Mouse (Mus musculus) retina, postnatal 7 days (tissue): ENCODE results near the gene Fam13c.

Source experiments
- DNase-seq: peaks from one replicate; pipeline ENCODE4 v3.0.0-alpha.2; 2012; ENCODE audit warnings: low read depth, low spot score

Gene Fam13c

DNA sequence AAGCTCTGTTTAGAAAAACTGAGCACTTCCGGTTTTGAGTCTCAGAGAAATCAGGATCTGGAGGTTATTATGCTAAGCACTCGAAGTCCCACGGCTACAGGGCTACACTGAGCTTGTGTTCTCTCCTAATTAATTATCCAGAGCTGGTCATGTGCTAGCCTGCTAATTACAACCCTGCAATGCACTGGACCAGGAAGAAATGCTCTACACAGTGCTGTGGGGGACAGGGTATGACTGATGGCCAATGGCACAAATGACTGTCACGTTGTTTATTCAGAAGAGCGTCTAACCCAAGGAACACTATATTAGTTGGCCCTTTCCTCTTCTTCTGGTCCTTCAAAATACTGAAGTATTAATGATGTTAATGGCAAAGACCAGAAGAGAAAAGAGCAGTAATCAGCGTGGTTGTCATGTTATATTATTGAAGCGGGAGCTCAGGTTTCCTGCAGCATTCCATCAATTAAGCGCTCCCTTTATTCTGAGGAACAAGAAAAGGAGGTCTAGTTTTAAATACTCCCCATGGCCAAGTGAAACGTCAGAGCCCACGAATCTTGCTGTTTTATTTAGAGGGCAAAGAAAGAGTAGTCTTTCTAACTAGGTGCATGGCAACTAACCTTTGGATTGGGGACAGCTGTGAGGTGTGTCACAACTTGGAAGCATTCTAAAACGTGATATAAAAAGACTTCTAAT lies 18.4 kb downstream of the Fam13c start:
- no peak for DNase-seq

DNA sequence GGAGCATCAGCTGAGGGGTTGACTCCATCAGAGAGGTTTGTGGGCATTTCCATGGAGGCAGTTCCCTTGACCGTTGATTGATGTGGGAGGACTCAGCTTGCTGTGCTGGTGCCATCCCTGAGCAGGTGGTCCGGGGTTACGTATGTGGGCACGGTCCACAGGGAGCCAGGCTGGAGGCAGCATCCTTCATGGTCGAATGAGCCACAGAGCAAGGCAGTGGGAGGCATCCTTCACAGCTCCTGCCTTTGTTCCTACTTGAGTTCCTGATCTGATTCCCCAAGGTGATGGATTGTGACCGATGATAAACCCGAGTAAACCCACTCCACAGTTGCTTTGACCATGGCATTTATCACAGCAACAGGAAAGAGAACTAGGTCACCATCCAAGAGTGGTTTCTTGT lies 25.4 kb downstream of the Fam13c start:
- DNase-seq: no peak

DNA sequence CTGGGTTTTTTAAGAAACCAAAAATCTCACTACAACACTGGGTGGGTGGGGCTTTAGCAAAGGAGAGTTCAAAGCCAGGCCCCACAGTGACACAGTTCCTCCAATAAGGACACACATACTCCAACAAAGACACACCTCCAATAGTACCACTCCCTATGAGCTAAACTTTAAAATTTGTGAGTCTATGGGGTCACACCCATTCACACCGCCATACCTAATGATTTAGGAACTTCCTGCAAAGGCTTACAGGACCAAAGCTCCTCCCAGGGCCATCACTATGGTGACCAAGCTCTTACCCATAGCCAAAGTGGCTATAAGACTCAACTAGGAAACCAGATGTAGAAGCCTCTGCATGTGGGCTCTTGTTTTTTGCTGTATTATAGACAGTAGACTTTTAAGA lies 30.6 kb downstream of the Fam13c start:
- no peak for DNase-seq

DNA sequence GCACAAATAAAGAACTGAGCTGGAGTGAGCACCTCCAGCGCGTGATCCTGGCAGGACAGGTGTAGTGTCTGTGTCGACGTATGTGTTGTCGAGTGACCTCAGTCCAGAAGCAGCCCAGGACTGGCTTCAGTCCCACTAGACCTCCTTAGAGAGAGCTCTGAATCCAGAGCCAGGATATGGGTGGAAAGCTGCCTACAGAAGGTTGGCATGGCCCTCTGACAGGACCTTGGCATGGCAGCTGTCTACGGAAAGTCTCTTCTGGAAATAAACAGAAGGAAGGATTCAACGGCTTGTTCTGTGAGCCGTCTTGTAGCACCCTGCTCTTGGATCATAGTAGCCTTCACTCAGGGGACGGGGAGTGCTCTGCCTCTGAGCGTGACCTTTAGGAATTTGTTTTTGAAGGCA lies 37.5 kb downstream of the Fam13c start:
- DNase-seq: no peak

DNA sequence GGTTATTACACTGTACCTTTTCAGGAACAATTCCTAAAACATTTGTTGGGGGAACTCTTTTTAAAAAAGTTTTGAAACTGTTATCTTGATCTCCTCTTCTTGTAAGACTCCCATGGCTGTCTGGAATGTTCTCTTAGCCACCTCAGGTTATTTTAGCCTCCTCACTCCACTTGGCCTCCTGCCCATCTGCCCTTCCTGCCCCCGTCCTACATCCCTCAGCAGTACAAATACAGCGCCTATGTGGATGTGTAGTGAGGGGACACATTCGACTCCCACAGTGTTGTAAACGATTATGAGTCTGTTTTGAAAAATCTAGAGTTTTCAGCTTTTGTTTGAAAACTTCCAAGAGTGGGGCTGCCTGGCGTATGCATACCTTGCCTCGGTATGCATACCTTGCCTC lies 43.5 kb downstream of the Fam13c start:
- no peak for DNase-seq

DNA sequence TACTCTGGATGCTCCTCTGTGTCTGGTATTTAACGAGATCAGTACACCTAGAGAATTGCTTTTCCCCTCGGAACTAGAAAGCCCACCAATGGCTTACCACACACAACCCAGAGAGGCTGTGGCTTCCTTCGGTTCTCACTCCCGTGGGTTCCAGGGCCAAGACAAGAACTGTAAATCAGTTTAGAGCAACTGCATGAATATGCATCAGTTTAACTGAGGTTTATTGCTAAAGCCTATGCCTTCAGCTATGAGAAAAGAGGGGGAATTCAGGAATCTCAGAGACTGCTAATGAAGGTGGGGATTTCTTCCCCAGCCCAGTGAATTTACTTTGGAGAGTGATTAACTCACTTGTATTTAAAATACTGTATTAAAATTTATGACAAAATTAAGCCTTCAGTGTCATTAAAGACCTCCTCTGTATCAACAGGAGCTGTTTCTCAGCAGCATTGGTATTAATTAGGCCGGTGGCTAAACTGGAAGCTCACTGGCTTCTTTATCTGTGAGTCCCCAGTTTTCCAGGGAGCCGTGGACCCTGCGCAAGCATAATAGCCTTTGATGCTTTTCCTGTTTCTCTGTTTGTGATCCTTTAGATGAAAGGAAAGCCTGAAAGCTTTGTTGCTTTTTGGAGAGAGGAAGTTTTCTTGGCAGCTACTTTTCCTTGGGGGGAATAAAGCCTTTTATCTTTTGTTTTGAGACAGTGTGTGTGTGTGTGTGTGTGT lies 44.4 kb downstream of the Fam13c start:
- DNase-seq: no peak

DNA sequence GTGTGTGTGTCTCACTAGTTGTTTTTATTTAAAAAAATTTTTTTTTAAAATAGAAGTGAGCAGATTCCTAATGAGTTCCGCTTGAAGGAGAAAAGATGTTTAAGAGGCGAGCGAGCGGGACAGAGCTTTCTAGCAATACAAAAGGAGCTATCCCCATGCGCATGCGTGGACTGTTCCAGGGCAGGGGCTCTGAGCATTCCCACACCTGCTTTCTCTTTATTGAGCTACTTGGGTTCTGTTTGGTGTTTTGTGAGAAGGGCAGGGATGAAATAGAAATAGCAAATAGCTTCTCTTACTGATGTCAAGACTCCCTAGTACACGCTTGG lies 45.0 kb downstream of the Fam13c start:
- DNase-seq: no peak

DNA sequence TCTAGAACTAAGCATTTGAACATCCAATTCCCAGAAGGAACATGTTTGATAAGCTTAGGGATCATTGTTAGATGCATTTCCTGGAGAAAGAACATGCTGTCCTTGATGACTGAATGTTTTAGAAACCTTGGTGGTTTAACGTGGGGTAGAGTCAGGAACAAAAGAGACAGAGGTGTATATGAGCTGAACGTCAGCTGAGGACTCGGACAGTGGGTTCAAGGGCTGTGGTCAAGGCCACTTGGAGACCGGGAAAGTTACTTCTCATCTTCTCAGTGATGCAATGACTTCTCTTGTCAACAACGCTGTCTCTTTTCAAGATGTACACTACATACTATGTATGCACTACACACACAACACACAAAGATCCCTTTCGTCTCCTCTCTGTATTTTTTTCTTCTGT lies 46.4 kb downstream of the Fam13c start:
- DNase-seq: no peak

DNA sequence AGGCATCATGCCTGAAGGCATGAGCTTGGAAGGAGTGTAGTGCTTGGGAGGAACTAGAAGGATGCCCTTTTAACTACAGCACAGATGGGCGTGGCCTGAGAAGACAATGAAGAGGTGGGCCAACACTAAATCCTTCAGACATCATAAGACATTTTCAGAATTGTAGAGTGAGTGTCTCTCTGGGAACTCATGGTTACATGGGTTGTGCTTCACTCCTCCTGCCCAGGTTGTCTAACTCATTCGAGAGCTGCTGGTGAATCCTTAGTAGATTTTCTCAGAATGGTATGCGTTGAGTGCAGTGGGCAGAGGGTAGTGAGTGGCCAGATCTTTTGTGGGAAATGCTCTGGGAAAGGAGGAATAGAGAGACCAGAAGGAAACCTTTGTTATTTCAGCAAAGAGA lies 53.6 kb downstream of the Fam13c start:
- DNase-seq: no peak

DNA sequence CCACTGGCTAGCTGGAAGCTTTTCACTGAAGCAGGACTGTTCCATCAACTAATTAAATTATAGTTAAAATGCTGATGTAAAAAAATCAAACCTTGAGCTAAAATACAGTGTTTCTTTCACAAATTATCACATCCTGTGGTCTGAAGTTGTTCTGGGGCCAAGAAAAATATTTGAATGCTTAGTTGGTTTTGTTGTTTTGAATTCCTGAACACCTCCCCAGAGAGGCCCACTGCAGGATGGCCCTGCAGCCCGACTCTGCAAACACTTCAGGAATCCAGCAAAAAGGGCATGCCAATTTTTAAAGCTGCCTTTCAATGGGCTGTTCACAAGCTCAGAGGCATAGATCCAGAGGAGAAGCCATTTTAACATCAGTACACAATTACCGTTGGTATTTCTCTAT lies 54.2 kb downstream of the Fam13c start:
- no peak for DNase-seq

DNA sequence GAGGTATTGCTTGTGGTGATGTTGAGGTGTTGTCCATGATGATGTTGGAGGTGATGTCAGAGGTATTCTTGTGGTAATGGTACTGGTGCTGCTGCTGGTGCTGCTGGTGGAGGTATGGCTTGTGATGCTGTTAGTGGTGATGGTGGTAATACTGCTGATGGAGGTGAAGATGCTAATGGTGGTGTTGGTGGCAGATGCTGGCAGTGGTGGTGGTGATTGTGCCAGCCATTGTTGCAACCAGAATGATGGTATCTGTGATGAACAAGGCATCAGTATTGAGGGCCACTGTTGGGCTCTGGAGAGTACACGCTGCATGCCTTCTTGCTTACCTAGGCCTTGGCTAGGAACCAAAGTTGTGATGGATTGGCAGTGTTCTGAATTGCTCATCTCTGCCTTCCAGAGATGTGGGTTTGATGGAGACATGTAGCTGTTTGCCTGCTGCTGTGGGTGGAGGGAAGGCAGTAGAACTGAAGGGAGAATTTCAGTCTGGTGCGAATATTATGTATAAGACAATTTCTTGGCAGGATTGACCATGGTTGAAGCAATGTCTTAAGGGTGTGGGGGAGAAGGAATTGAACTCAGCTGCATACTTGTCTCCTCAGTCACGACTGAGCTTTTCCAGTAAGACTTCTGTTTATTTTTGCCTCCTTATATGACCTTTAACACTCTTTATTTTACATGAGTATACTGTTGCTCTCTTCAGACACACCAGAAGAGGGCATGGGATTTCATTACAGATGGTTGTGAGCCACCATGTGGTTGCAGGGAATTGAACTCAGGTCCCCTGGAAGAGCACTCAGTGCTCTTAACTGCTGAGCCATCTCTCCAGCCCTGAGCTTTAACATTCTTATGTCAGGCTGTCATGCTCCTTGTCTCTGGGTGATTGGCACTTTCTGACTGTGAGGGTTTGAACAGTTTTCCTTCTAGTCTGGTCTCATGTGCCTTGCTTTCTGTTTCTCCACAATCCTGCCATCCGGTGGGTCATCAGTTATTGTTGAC lies 55.1 kb downstream of the Fam13c start:
- no peak for DNase-seq

DNA sequence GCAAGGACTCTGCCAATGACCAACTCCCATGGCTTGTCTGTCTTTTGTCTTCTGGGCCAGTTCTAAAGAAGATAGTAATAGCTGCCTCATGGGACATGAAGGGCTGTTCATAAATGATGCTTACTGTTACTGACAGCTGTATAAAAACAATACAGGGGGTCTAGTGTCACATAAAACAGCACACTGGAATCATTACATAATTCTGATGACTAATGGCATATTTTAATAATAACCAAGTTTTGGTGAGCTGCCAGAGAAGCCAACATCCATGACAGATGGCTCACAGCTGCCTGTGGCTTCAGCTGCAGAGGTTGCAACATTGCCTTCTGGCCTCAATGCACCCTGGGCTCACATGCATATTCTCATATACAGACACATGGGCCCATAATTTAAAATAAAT lies 56.7 kb downstream of the Fam13c start:
- DNase-seq: no peak

DNA sequence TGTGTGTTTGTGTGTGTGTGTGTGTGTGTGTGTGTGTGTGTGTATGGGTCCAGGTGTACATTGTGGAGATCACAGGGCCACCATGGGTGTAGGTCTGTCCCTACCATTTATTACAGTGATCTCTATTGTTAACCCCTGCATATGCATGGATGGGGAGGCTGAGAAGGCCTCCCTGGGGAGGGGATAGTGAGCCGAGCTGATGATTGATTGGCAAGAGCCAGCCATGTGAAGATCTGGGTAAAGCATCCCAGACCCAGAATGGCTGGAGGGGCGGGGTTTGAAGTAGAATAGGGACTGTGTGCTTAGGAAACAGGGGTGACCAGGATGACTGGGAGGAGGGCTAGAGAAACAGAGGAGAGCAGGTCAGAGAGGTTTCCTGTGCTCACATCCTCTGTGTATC lies 58.0 kb downstream of the Fam13c start:
- no peak for DNase-seq

DNA sequence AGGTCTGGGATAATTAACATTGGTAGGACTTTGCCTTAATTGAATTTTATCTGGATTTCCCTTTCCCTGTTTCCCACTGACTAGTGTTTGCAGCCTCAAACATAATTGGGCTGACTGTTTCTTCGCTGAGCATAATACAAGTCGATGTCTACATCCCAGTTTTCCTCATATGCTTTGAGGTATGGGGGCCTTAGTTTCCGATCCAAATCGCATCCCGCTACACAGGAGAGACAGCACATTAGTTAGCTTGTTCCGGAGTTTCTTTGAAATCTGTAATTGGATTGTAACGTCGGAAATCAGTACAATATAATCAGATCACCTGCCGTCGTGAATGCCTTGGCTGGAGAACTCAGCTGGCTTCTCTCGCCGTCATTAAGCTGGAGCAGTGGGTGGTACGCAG lies 59.0 kb downstream of the Fam13c start:
- DNase-seq: no peak

DNA sequence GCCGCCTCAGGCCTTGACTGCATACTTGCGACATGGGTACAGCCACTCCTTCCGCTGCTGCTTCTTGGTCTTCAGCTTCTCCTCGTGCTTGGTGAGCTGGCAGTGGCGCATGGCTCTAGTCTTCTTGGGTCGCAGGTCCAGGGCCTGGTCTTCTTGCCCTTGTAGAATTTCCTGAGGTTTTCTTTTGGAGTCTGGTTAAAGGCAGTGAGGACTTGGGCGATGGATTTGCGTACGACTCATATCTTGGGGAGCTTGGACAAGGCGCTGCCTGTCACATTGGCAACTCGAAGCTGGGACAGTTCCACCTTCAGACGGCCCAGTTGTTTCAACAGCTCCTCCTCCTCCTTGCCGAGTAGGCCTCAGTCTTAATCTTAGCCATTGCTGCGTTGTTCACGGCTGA lies 64.6 kb downstream of the Fam13c start:
- DNase-seq: no peak

DNA sequence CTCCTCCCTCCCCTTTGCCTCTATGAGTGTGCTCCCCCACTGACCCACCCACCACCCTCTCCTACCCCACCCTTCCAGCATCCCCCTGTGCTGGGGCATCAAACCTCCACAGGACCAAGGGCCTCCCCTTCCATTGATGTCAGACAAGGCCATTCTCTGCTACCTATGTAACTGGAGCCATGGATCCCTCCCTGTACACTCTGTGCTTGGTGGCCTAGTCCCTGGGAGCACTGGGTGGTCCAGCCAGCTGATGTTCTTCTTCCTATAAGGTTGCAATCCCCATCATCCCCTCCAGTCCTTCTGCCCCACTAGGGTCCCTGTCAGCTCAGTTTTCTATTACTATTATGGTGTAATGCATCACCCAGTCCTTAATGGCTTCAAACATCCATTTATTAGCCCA lies 65.1 kb downstream of the Fam13c start:
- DNase-seq: no peak

DNA sequence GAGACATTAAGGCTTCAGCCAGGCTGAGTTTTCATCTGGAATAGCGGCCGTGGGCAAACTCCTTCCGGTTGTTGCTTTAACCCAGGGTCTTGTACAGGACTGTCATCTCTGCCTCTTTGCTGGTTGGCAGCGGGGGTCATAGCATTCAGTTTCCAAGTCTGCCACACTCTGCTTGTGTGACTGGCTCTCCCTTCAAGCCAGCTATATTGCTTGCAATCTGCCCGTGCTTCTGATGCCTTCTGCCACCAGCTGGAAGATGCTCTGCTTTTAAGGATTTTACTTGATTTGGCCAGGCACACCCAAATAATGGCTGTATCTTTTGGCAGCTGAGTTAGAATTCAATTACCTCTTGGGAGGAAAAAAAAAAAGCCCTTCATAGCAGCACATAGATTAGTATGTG lies 65.6 kb downstream of the Fam13c start:
- DNase-seq: no peak

DNA sequence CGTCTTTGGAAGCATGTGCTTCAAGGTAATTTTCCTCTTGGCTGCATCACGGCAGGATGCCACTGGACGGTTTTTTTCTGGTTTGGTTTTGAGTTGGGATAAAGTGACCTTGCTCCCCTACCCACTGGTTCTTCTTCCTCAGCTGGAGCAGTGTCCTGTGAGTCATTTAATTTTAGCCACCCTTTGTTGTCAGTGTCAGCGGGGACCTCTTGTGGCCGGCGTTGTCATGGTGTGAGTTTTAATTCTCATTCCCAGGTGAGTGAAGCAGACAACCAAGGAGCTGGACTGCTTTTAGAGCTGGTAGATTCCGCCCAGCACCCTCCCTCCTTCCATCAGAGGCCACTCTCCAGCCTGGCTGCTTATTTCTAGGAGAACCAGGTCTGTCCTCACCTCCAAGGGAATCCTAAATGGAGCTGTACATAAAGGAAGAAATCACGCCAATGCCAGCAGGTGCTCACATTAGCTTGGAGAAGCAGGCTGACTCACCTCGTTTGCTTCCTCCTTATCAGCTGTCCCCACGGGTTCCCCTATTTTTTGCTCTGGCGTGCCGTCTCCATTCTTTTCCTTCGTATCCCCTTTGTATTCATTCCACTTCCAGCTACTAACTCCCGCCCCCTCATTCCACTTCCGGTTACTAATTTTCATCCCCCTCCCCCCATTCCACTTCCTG lies 66.4 kb downstream of the Fam13c start:
- no peak for DNase-seq

DNA sequence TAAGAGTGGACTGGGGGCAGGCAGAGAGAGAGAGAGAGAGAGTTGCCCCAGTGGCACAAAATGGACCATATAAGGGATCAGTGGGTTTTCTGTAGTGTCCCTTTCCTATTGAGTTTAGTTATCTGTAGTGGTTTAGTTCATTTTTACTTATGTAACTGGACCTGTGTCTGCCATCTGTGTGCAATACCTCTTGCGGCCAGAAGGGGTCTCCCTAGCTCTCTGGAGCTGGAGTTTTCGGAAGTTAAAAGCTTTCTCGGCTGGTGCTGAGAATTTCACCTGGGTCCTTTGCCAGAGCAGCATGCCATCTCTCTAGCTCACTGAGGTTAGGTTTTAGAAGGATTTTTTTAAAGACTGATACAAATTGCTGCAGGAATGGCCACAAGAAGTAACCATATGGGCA lies 67.6 kb downstream of the Fam13c start:
- no peak for DNase-seq

DNA sequence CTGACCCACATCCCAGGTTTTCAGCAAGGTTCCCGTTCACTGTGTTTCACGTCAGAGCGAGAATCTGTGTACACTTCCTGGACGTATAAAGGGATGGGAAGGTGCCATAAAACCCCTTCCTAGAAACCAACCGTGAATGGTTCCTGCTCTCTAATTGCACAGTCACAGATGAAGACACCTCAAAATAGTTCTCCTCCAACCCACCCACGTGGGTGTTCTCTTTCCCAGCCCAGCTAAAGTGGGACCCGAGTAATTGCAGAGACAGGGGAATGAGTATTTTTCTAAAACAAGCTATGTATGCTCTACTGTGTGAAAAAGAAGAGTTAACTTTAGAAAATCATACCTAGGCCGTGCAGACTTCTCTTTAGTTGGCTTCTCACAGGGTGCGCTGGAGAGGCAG lies 74.6 kb downstream of the Fam13c start:
- DNase-seq: no peak

DNA sequence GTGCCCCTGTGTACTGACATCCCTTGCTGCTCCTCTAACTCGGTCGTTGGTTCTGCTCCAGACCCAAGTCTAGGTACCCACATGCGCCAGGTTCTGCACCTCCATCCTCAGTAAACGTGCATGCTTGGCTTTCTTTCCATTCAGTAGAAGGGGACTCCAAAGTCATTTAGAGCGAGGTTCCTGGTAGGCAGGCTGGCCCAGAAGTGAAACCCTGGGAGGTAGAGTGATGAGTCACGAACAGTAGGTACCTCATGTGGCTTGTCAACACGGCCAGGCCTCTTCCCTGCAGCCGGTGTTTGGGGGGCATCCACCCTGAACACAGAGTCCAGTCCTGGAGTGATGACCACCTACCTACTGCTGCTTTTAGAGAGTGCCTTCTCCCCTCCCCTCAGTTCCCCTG lies 76.4 kb downstream of the Fam13c start:
- DNase-seq: no peak

DNA sequence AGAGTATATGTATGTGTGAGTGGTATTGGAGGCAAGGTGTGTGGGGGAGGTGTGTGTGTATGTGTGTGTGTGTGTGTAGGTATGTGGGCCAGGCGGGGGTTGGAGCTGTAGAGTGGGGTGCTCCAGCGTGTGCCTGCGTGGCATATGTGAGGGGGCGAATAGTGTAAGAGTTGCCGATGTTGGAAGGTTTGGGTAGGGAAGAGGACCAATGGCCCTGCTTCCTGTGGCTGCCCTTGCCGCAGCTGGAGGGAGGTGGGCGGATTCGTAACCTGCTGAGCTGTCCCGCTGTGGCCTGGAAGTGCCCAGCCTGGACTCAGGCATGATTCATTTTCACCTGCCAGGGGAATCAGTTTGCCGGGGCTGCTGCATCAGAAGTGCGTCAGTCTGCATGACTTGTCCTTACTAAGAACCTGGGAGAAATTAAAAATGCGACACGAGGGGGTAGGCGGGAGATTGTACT lies 79.4 kb downstream of the Fam13c start:
- DNase-seq: no peak
